Mouse (Mus musculus) stomach, postnatal 0 days (tissue): ENCODE measurements around the gene Efcab9. TPM values are rescaled to one million over a fixed set of nuclear protein-coding genes. Genes with fewer than 3 reads are reported as not detected.

ENCODE experiments used
- ATAC-seq: fragments of 200-750 bp; cut with Nextera tagmentation; 2 replicates; pipeline ENCODE4 v1.8.0; 2017; ENCODE audit not compliant: low FRiP score, low TSS enrichment
- DNase-seq: peaks from one replicate; pipeline ENCODE4 v3.0.0-alpha.2; 2016; ENCODE audit warnings: low spot score
- H3K27ac ChIP-seq: fragments of 300-500 bp; sonication (generic); replicated peaks from 2 replicates; pipeline ENCODE4 v1.5.1; 2014; ENCODE audit warnings: mild to moderate bottlenecking, control low read depth
- H3K27me3 ChIP-seq: fragments of 300-500 bp; sonication (generic); 2 replicates; pipeline ENCODE4 v1.6.1; 2014; ENCODE audit warnings: low read length; ENCODE audit not compliant: control insufficient read depth, insufficient read depth
- H3K36me3 ChIP-seq: fragments of 300-500 bp; sonication (generic); 2 replicates; pipeline ENCODE4 v1.6.1; 2014; ENCODE audit warnings: low read length, mixed read lengths; ENCODE audit not compliant: control insufficient read depth, insufficient read depth
- H3K4me1 ChIP-seq: fragments of 300-500 bp; sonication (generic); replicated peaks from 2 replicates; pipeline ENCODE4 v1.6.1; 2014; ENCODE audit warnings: antibody characterized with exemption; ENCODE audit not compliant: control insufficient read depth, insufficient read depth
- H3K4me2 ChIP-seq: fragments of 300-500 bp; sonication (generic); replicated peaks from 2 replicates; pipeline ENCODE4 v1.6.1; 2014; ENCODE audit warnings: low read depth, mild to moderate bottlenecking, control low read depth, moderate library complexity
- H3K4me3 ChIP-seq: fragments of 300-500 bp; sonication (generic); 2 replicates; pipeline ENCODE4 v1.5.1; 2014; ENCODE audit warnings: low read depth, low read length, control low read depth
- H3K9ac ChIP-seq: fragments of 300-500 bp; sonication (generic); 2 replicates; pipeline ENCODE4 v1.6.1; 2014; ENCODE audit warnings: mild to moderate bottlenecking, low read length, control low read depth, mixed read lengths
- H3K9me3 ChIP-seq: fragments of 300-500 bp; sonication (generic); 2 replicates; pipeline ENCODE4 v1.6.1; 2016; ENCODE audit warnings: low read length; ENCODE audit not compliant: control insufficient read depth
- CTCF ChIP-seq: IDR thresholded peaks from 2 replicates; pipeline ENCODE4 v1.5.1; 2016; ENCODE audit warnings: antibody characterized with exemption, low read depth, mild to moderate bottlenecking, moderate library complexity
- EP300 ChIP-seq: optimal IDR thresholded peaks from 2 replicates; pipeline ENCODE3; 2016; ENCODE audit warnings: antibody characterized with exemption
- WGBS: fragments of 180-500 bp; shearing (Covaris S2); extraction: QIAGEN DNeasy Blood & Tissue Kit; methylation state at CpG from one replicate; pipeline ENCODE4 v1.1.7; 2014; 5-methylcytosine and 5-hydroxymethylcytosine counted together
- polyA plus RNA-seq: library from polyadenylated mRNA; unstranded; fragments of >200 nt; fragmentation: Nextera tagmentation; extraction: Ambion mirVana; gene quantifications from 2 replicates; pipeline ENCODE4 v1.2.1, GENCODE M21; 2015

Efcab9 gene
- polyA plus RNA-seq, 1 experiment from 2014 or later: 0.16 TPM

DNA sequence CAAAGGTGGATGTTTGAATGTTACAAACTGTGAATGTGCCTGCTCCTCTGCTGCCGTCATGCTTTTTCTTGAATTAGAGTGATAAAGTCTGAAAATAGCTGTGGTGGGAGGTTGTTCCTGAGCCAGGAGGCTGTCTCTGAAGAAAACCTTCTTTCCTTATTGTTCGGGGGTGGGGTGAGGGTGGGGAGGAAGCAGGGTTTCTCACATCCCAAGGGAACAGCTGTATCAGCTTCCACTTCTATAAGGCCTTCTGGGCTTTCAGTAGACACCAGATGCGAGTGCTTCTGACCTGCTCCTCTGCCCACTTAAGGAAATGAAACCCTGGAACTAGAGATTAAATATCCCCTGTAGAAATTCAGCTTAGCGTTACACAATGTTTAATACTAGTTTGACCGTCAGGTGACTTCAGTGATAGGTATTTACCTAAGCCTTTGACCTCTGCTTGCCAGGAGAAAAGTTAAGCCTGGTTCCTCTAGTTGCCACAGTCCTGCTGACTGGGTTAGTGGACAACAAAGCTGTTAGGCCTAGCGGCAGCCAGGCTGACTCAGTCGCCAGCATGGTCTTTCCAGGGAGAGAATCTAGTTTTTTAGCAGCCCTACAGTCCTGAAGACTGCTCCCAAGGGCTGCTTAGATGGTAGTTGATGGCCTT lies 26.7 kb downstream of the Efcab9 start:
- no peak for DNase-seq
- no peak overlapping the region for H3K4me2 ChIP-seq
- no peak overlapping the region for H3K9ac ChIP-seq
- H3K9me3 ChIP-seq: no peaks in the 10 kb centered on the region
- WGBS: 52% methylated on average over 7 of the region's 7 CpGs
- no peaks in the 10 kb centered on the region for H3K36me3 ChIP-seq
- TF ChIP-seq CTCF: no peak
- TF ChIP-seq EP300: no peak
- H3K4me3 ChIP-seq: no peak overlapping the region
- no peaks in the 10 kb centered on the region for H3K27me3 ChIP-seq
- no peaks in the 10 kb centered on the region for H3K4me1 ChIP-seq
- H3K27ac ChIP-seq: no peak overlapping the region
- no peak for ATAC-seq

DNA sequence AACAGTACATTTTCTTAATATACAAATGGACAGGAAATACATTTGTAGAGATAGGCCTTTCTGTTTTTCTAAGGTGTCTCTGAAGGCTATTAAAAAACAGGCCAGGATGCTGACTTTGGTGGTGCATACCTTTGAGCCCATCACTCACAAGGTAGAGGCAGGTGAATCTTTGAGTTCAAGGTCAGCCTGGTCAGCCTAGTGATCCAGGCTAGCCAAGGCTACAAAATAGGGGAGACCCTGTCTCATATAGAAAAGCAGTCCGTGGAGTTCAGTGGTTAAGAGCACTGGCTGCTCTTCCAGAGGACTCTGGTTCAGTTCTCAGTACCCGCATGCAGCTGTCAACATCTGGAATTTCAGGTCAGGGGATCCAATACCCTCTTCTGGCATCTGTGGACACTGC lies 28.2 kb downstream of the Efcab9 start:
- DNase-seq (no peak), ATAC-seq (no peak)
- Histone ChIP-seq H3K36me3 (no peaks in the 10 kb centered on the region), H3K27ac (no peak overlapping the region), H3K4me1 (no peaks in the 10 kb centered on the region), H3K9me3 (no peaks in the 10 kb centered on the region), H3K4me2 (no peak overlapping the region), H3K9ac (no peak overlapping the region), H3K4me3 (no peak overlapping the region), H3K27me3 (no peaks in the 10 kb centered on the region)
- no peak for TF ChIP-seq CTCF
- no peak for TF ChIP-seq EP300
- 95% methylated on average over 2 of the region's 2 CpGs for WGBS

DNA sequence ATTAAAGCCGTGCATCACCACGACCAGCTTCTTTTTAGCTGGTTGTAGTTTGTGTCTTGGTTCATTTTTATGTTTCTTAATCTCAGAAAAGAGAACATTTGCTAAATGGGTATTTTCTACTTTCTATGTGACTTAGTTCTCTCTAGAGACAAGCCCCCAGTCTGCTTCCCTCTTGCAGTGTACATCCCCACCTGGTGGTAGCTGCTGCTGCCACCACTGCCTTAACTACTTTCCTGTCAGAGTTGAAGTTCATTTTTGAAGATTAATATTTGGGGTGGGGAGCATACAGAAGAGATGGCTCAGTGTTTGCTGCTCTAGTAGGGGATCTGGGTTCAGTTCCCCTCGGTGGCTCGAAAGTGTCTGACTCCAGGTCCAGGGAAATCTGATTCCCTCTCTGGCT lies 31.9 kb downstream of the Efcab9 start:
- DNase-seq (no peak), ATAC-seq (no peak)
- 92% methylated on average over 4 of the region's 4 CpGs for WGBS
- Histone ChIP-seq H3K27ac (no peak overlapping the region), H3K27me3 (no peaks in the 10 kb centered on the region), H3K36me3 (no peaks in the 10 kb centered on the region), H3K9me3 (no peaks in the 10 kb centered on the region), H3K4me2 (no peak overlapping the region), H3K9ac (no peak overlapping the region), H3K4me3 (no peak overlapping the region), H3K4me1 (no peaks in the 10 kb centered on the region)
- TF ChIP-seq CTCF (peak; percentile 53), EP300 (no peak)

DNA sequence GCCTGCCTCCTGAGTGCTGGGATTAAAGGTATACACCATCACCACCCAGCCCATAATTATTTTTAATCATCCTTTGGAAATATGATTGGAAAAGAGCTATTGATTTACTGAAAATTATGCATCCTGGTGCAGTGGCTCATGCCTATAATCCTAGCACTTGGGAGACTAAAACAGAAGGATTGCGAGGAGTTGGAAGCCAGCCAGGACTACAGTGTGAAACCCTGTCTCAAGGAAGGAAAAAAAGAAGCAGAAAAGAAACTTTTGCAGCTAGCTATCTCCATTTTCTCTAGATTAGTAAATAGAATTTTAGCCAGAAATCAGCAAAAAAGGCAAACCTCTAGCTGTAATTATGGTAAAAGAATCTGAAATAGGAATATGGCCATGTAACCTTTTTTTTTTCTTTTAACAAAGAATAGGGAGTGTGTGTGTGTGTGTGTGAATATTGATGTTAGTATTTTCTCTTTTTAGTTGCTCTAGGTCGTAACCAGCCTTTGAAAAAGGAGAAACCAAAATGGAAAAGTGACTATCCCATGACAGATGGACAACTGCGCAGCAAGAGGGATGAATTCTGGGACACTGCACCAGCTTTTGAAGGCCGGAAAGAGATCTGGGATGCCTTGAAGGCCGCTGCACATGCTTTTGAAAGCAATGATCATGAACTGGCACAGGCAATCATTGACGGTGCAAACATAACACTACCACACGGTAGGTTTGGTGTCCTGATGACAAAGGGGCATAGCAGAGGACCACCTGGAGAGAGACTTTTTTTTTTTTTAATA lies 32.9 kb downstream of the Efcab9 start:
- H3K27me3 ChIP-seq: no peaks in the 10 kb centered on the region
- no peaks in the 10 kb centered on the region for H3K4me1 ChIP-seq
- H3K9me3 ChIP-seq: no peaks in the 10 kb centered on the region
- TF ChIP-seq CTCF: no peak
- no peak for TF ChIP-seq EP300
- H3K27ac ChIP-seq: no peak overlapping the region
- DNase-seq (no peak), ATAC-seq (no peak)
- no peak overlapping the region for H3K4me3 ChIP-seq
- no peaks in the 10 kb centered on the region for H3K36me3 ChIP-seq
- no peak overlapping the region for H3K9ac ChIP-seq
- no peak overlapping the region for H3K4me2 ChIP-seq
- WGBS: 81% methylated on average over 7 of the region's 7 CpGs

DNA sequence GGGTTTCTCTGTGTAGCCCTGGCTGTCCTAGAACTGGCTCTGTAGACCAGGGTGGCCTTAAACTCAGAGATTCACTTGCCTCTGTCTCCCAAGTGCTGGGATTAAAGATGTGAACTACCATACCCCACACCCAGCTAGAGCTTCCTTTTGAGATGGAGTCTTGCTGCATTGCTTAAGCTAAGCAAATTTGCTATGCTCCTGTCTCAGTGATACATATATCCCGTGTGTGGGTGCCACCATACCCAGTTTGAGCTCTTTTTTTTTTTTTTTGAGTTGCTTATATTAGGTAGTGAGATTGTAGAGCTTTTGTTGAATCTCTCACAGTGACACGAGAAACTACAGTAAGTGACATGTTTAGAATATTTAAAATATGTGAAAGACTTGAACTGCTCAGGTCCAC lies 36.6 kb downstream of the Efcab9 start:
- no peaks in the 10 kb centered on the region for H3K4me1 ChIP-seq
- 50% methylated on average over 2 of the region's 2 CpGs for WGBS
- H3K36me3 ChIP-seq: no peaks in the 10 kb centered on the region
- no peaks in the 10 kb centered on the region for H3K9me3 ChIP-seq
- no peak overlapping the region for H3K4me3 ChIP-seq
- H3K27me3 ChIP-seq: no peaks in the 10 kb centered on the region
- no peak for DNase-seq
- ATAC-seq: no peak
- H3K4me2 ChIP-seq: no peak overlapping the region
- no peak overlapping the region for H3K27ac ChIP-seq
- TF ChIP-seq EP300: no peak
- TF ChIP-seq CTCF: no peak
- no peak overlapping the region for H3K9ac ChIP-seq

DNA sequence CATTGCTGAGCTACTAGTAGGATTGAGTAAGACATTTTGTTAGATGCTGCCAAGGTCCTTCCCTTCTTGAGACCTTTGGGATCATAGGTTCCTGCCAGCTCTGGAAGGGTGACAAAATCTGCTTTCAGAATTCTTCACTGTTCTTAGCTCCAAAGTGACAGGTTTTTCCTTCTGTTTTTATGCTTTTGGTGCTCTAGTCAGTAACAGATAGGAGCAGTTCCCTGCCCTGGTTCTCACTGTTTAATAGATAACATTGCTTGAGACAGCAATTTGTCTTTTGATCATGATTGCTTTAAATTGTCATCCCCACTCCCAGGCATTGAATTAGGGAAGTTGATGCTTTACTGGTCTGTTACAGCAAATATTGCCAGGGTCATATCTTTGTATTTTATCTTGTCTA lies 38.6 kb downstream of the Efcab9 start:
- TF ChIP-seq CTCF: no peak
- no peak for TF ChIP-seq EP300
- ATAC-seq (no peak), DNase-seq (no peak)
- Histone ChIP-seq H3K4me2 (no peak overlapping the region), H3K9ac (no peak overlapping the region), H3K36me3 (no peaks in the 10 kb centered on the region), H3K9me3 (no peaks in the 10 kb centered on the region), H3K27me3 (no peaks in the 10 kb centered on the region), H3K27ac (no peak overlapping the region), H3K4me3 (no peak overlapping the region), H3K4me1 (0 out of 2 replicates have a peak, but pooled peaks cover 6% of the 10 kb centered on the region)
